Mouse (Mus musculus): ENCODE results near the gene Sdhc.
"Not testable (repeated sequence)": the region's sequence is repeated elsewhere in the genome, so short reads cannot be mapped to it uniquely, and the experiment has no call there.

Sdhc gene

DNA sequence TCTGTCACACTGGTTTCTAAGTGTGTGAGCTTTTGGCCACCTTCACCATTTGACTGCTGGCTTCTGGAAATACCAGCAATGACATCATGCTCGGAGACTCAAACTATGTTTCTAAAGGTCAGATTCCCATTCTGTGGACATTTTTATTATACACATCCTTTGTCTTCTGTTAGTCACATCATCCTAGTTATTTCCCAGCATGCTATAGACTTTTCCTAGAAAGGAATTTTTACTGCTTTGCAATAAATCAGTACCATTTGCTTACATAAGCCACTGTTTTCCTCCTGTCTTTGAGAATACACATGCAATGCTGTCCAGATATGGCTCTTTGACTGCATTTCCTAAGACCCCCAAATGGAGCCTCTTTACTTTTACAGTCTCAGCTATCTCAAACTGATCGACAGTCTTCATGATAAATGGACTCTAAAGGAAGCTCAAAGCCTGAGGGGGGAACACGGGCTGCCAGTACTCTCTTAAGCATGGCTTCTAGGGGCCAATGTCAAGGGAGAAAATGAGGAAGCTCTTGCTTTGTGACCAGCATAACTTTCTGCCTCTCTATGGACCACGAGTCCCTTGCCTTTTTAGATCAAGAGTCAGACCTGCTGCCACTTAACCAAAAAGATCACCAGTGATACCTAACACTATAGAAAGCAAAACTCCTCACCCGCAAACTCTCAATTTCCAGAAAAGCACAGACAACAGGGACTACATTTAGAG is 15.4 kb upstream of the Sdhc start:
- no peak for DNase-seq

- DNase-seq: no peak
Measured at GRCm38 (mm10) chr1:171164258-171164657, 13.9 kb upstream of the Sdhc start.

- no peak for DNase-seq
Measured at GRCm38 (mm10) chr1:171162526-171162925, 12.1 kb upstream of the Sdhc start.

- no peak for DNase-seq
Measured at GRCm38 (mm10) chr1:171159485-171159975, 9.1 kb upstream of the Sdhc start.

GRCm38 (mm10) chr1:171157965-171158364 is 7.6 kb upstream of the Sdhc start:
- DNase-seq: no peak

GRCm38 (mm10) chr1:171156644-171157043 is 6.2 kb upstream of the Sdhc start:
- DNase-seq: no peak

GRCm38 (mm10) chr1:171151966-171152365 is 1.6 kb upstream of the Sdhc start:
- DNase-seq: no peak

GRCm38 (mm10) chr1:171150838-171151391 is 512 bp upstream of the Sdhc start:
- peak in 1 of 2 experiments; percentile 18 for DNase-seq

DNA sequence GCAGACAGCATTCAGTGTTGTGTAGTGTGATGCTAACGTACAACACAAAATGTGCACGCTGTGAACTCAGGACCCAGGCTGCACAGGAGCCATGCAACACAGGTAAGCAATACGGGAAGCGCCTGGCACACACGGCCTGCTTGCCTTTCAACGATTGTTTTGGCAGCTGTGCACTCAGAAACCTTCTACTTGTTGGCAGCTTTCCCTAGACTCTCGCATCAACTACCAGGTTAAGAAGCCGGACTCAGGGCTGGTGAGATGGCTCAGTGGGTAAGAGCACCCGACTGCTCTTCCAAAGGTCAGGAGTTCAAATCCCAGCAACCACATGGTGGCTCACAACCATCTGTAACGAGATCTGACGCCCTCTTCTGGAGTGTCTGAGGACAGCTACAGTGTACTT is 7.4 kb downstream of the Sdhc start:
- not testable (repeated sequence) for DNase-seq

- not testable (repeated sequence) for DNase-seq
Measured at GRCm38 (mm10) chr1:171137486-171138155, 12.8 kb downstream of the Sdhc start.

DNA sequence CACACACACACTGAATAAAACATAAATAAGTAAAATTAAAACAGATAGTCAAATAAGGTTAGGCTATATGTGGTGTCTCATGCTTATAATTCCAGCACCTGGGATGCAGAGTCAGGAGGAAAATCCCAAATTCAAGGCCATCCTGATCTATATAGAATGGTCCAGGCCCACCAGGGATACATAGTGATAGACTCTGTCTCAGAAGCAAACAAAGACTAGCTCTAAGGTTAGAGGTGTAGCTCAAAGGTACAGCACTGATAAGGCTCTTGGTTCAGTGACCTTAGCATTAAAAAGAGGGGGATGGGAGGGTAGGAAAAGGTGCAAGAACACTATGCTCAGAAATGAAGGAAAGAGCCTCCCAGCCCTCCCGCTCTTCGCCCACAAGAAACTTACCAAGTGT is 14.8 kb downstream of the Sdhc start:
- no peak for DNase-seq

- no peak for DNase-seq
Measured at GRCm38 (mm10) chr1:171130971-171131370, 19.4 kb downstream of the Sdhc start.

DNA sequence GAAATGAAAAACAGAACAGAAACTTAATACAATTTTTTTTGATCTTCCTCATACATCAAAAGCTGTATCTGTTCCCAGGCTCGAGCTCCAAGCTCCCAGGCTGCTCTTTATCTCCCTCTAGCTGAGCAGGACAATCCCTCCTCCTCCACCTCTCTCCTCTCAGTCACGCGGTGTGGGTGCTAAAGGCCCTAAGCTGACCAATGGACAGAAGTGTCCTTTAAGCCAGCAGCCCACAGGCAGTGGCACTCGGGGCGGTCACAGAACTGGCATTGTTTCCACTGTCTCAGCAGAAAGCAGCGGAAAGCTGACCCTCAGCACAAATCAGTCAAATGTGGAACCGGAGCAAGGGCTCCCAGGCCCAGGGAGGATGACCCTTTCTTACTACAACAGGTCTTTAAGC is 21.2 kb downstream of the Sdhc start:
- no peak for DNase-seq

DNA sequence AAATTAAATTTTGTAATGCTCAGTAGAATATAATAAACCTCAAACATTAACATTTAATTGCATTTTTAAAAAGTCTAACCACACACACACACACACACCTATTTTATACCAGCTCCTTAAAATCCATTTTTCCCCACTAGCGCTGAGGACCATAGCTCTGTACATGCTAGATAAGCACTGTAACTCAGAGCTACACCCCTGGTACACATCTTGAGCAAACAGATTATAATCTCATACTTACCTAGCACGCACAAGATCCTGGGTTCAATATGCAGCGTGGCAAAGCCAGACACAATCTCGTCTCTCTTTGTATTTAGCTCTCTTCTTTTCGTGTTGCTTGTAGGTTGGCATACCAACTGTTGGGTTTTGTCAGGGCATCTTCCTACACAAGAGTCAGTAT is 26.0 kb downstream of the Sdhc start:
- DNase-seq: no peak

- no peak for DNase-seq
Measured at GRCm38 (mm10) chr1:171122932-171123331, 27.5 kb downstream of the Sdhc start.

GRCm38 (mm10) chr1:171121839-171122238 is 28.6 kb downstream of the Sdhc start:
- DNase-seq: no peak

DNA sequence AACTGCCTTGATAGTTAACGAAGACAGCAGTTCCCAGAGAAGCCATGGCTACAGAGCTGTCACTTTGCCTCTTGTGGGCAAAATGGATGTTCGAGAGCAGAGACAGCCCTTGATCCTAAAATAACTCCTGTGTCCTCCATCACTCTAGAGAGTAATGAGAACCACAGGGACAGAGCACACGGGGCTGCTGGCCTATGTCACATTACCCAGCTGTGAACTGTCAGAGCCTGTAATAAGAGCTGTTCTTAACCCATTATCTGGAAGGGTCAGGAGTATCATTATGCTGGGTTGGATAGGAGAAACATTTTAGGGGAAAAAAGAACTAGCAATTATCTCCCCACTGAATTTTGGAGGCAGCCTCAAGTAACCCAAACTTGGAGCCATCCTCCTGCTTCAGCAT is 29.5 kb downstream of the Sdhc start:
- DNase-seq: no peak

- DNase-seq: no peak
Measured at GRCm38 (mm10) chr1:171119405-171119804, 31.0 kb downstream of the Sdhc start.

DNA sequence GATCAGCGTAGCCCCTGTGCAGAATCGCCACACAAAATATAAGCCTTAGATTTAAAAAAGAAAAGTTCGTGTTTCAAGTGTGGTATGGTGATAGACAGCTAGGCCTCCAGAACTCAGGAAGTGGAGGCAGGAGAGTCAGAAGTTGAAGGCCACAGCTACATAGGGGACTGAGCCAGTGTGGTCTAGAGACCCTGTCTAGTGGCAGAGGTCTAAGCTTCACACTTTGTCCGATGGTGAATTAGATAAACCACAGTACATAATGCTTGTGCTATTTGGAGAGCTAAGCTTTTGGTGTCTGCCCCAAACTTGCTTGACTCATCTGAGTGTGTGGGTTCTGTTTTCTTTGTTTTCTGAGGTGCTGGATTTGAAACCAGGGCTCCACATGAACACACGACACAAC is 31.4 kb downstream of the Sdhc start:
- DNase-seq: no peak

DNA sequence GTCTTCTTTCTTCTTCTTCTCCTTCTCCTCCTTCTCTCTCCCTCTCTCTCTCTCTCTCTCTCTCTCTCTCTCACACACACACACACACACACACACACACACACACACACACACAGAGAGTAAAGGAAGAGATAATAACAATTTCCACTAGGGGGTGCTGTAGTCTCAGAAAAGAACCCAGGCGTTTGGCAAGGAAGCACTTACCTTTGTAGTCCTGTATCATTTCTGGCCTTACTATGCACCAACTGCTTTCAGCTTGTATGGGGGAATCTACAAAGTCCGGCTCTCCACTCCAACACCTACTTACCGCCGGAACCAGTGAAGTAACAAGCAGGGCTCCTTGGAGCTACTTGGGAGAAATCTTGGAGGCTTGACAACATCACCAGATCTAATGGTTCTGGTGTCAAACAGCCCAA is 32.1 kb downstream of the Sdhc start:
- DNase-seq: peak in 1 of 2 experiments; percentile 35

GRCm38 (mm10) chr1:171116280-171116679 is 34.1 kb downstream of the Sdhc start:
- no peak for DNase-seq

DNA sequence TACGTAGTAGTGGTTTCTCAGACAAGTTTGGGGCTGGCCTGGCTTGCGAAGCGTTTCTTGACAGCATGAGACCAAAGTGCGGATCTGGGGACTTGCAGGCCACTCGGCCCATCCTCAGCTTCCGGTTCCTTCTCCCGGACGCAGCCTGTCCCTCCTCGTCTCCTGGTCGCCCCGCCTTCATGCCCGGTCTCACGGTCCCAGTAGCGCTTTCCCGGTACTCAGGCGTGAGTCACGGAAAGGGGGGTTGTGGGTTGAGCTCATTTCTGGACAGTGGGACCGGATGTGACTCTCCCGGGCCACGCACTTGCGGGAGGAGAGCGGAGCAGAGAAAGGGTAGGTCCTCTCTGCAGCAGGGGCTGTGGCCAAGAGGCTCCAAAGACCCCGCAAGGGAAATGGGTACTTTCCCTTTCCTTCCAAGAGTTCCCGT is 36.5 kb downstream of the Sdhc start, which contains the start of gene Cfap126:
Gene Cfap126 (plus strand): TSS at position 46 of the 427 bp plus-strand sequence.
- DNase-seq: peak; percentile 40 to 50

- no peak for DNase-seq
Measured at GRCm38 (mm10) chr1:171112986-171113385, 37.4 kb downstream of the Sdhc start.
